Mouse (Mus musculus): ENCODE data around the gene Sar1a. TPM values are rescaled to one million over a fixed set of nuclear protein-coding genes. Genes with fewer than 3 reads are reported as not detected.

Sar1a gene
- 200 and 207 TPM in 2 replicates for polyA plus RNA-seq (2015; fragmentation: Nextera tagmentation; extraction: Ambion mirVana)

DNA sequence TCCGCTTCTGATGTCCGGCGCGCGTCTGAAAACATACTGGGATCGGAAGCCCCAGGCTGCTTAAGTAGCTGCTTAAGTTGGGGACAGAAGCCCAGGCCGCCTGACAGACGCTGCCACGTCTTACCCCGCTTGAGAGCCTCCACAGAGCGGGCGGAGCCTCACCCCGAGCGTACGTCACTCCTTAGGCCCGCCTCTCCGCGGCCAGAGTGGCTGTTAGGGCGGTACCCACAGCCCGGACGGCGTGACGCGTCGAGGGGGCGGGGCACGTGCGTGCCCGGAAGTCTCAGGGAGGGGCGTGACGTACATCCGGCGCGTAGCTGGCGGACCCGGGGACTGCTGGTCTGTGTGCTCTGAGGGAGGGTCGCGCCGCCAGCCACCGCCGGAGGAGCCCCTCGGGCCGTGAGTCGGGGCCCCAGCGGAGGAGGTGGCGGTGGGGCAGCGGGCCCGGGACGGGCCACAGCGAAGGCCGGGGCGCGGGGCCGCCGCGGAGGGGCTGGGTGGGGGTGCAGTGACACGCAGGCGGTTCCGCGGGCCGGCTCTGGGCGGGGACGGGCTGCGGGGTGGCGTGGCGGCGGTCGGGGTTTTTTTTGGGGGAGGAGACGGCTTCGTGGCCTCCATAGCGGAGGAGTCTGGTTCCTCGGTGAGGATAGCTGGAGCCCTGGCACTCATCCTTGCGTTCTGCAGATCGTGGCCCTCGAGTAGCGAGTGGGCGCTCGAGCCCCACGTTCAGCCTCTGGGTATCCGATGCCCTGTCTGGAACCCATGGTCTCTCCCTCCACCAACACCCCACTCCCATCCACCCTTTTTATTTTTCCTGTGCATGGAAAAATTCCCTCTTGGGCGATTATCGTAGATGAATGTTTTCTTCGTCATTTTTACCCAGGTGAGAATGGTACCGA is at the start of gene Sar1a:
Gene Sar1a, plus strand, starts transcription at position 285 of the 899 bp plus-strand sequence.
- peak; percentile 100 for ATAC-seq
- H3K4me1 ChIP-seq (replicated peaks), result peaks cover 28% of the 10 kb centered on the region
- peak within 1 kb of the TSS; percentile 96 for H3K4me3 ChIP-seq (replicated peaks)
- peak within 1 kb of the TSS; percentile 77 for H3K27ac ChIP-seq
- peak within 1 kb of the TSS; percentile 96 for H3K9ac ChIP-seq (replicated peaks)
- H3K36me3 ChIP-seq, result peaks cover 14% of the 10 kb centered on the region
- H3K9me3 ChIP-seq, result no peaks in the 10 kb centered on the region
- H3K4me2 ChIP-seq (replicated peaks), result peak within 1 kb of the TSS; percentile 96
- under 1% methylated on average over 79 of the region's 84 CpGs for WGBS
- no peaks in the 10 kb centered on the region for H3K27me3 ChIP-seq

- Histone ChIP-seq H3K4me3 (replicated peaks) (no peak overlapping the region), H3K36me3 (no peaks in the 10 kb centered on the region), H3K27me3 (0 out of 2 replicates have a peak, but pooled peaks cover 7% of the 10 kb centered on the region), H3K4me2 (replicated peaks) (no peak overlapping the region), H3K4me1 (replicated peaks) (no peaks in the 10 kb centered on the region), H3K9ac (replicated peaks) (no peak overlapping the region), H3K27ac (no peak overlapping the region), H3K9me3 (no peaks in the 10 kb centered on the region)
- no peak for ATAC-seq
- WGBS, result 85% methylated on average over 10 of the region's 10 CpGs
These were observed 47.7 kb upstream of the Sar1a start for GRCm38 (mm10) chr10:61632445-61632844.

DNA sequence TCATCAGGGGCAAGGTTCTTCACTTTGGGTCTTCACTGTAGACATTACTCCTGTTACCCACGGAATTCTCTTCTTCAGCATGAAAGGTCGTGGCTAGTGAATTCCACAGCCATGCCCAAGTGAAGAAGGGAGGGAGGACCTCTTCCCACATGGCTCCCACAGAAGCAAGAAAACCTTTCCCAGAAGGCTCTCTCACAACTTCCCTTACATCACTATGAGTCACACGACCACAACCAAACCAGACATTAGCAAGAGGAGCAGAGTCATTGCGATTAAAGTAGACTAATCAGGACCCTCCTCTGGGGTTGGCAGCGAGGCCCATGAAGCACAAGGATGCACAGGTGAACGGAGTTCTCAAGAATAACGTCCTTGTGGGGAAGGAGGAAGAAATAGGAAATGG is 43.0 kb upstream of the Sar1a start:
- no peak overlapping the region for H3K27ac ChIP-seq
- ATAC-seq, result no peak
- no peaks in the 10 kb centered on the region for H3K9me3 ChIP-seq
- H3K4me1 ChIP-seq (replicated peaks), result no peaks in the 10 kb centered on the region
- no peak overlapping the region for H3K4me3 ChIP-seq (replicated peaks)
- H3K36me3 ChIP-seq, result no peaks in the 10 kb centered on the region
- H3K4me2 ChIP-seq (replicated peaks), result no peak overlapping the region
- H3K27me3 ChIP-seq, result no peaks in the 10 kb centered on the region
- no peak overlapping the region for H3K9ac ChIP-seq (replicated peaks)
- 81% methylated on average over 7 of the region's 7 CpGs for WGBS

- no peaks in the 10 kb centered on the region for H3K36me3 ChIP-seq
- no peak overlapping the region for H3K9ac ChIP-seq (replicated peaks)
- H3K27me3 ChIP-seq, result no peaks in the 10 kb centered on the region; the same call in 1 of the 2 replicates
- 76% methylated on average over 4 of the region's 4 CpGs for WGBS
- ATAC-seq, result no peak
- no peak overlapping the region for H3K4me2 ChIP-seq (replicated peaks)
- H3K4me3 ChIP-seq (replicated peaks), result no peak overlapping the region
- H3K4me1 ChIP-seq (replicated peaks), result no peaks in the 10 kb centered on the region
- no peaks in the 10 kb centered on the region for H3K9me3 ChIP-seq
- no peak overlapping the region for H3K27ac ChIP-seq
These were observed 39.7 kb upstream of the Sar1a start for GRCm38 (mm10) chr10:61640363-61640762.

DNA sequence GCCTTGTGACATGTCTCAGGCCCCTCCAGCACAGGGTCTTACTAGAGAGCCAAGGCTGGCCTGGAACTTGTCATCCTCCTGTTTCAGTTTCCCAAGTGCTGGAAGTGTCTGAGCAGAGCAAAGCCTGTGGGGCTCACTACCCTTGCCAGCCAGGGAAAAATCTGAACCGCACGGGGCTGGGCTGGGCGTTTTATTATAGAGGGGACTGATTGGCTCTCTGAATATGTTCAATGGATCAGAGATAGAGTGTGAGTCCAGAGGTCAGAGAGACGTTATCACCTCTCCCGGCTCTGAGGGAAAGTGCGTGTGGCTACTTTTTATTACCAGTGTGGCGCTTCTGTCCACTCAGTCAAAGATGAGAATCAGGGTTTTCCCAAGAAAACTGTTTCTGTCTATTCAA is 33.5 kb upstream of the Sar1a start:
- no peak overlapping the region for H3K4me2 ChIP-seq (replicated peaks)
- H3K27ac ChIP-seq, result no peak overlapping the region
- no peak for ATAC-seq
- H3K4me3 ChIP-seq (replicated peaks), result no peak overlapping the region
- peaks cover 5% of the 10 kb centered on the region; the same call in 1 of the 2 replicates for H3K36me3 ChIP-seq
- no peaks in the 10 kb centered on the region for H3K9me3 ChIP-seq
- 75% methylated on average over 7 of the region's 7 CpGs for WGBS
- no peaks in the 10 kb centered on the region; the same call in 1 of the 2 replicates for H3K27me3 ChIP-seq
- no peak overlapping the region for H3K9ac ChIP-seq (replicated peaks)
- peaks cover 20% of the 10 kb centered on the region for H3K4me1 ChIP-seq (replicated peaks)

DNA sequence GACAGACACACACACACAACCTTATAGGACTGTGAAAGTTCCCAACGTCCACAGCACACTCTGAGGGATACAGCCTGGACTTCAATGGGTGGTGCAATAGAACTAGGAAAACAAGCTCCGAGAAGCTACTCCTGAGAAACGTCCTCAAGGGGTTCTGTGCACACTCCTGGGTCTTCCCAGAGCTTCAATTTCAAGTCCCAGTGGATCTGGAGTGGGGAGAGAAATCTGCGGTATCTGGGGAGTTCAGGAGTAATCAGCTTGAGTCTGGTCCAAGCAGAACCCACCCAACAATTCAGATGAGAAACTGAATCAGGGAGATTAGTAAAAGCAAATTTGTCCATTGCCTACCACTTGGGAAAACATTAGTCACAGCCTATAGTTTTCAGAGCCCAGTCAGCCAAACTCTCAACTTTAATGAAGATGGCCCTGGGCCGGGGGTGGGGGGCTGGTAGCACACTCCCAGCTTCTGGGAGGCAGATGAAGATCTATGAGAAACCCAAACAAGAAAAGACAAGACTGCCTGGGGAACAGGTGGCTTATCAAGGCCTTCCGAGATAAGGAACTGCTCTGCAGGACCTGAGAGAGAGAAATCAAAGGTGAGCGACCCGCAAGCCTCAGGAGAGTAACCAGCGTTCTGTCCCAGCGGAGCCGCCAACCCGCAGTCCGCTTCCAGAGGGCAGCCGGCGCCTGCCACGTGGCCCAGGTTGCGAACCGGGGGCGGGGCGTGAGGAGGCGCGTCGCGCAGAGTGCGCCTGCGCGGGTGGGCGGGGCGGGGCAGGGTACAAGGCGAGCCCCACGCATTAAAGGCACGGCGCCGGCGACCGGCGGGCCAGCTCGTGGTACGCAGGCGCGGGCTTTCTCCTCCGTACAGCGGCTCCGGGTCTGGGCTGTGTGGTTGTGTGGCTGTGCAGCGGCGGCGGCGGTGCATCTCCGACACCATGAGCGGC is 32.0 kb upstream of the Sar1a start, which contains the start of gene Ppa1:
Gene Ppa1, plus strand, starts transcription at position 763 of the 947 bp plus-strand sequence.
- H3K36me3 ChIP-seq, result peaks cover 16% of the 10 kb centered on the region
- peak within 1 kb of the TSS; percentile 82 for H3K4me3 ChIP-seq (replicated peaks)
- ATAC-seq, result peak; percentile 99
- peak within 1 kb of the TSS; percentile 88 for H3K4me2 ChIP-seq (replicated peaks)
- no peaks in the 10 kb centered on the region for H3K9me3 ChIP-seq
- 4% methylated on average over 50 of the region's 50 CpGs for WGBS
- no peaks in the 10 kb centered on the region; the same call in 1 of the 2 replicates for H3K27me3 ChIP-seq
- peak within 1 kb of the TSS; percentile 87 for H3K9ac ChIP-seq (replicated peaks)
- H3K4me1 ChIP-seq (replicated peaks), result peaks cover 20% of the 10 kb centered on the region
- H3K27ac ChIP-seq, result peak within 1 kb of the TSS; percentile 86

GRCm38 (mm10) chr10:61648737-61649645 is 31.1 kb upstream of the Sar1a start:
- H3K27me3 ChIP-seq, result no peaks in the 10 kb centered on the region
- peak overlapping the region; percentile 82 for H3K4me3 ChIP-seq (replicated peaks)
- H3K4me1 ChIP-seq (replicated peaks), result peaks cover 20% of the 10 kb centered on the region
- no peaks in the 10 kb centered on the region for H3K9me3 ChIP-seq
- peak overlapping the region; percentile 88 for H3K4me2 ChIP-seq (replicated peaks)
- H3K36me3 ChIP-seq, result peaks cover 25% of the 10 kb centered on the region
- H3K9ac ChIP-seq (replicated peaks), result peak overlapping the region; percentile 87
- peak overlapping the region; percentile 86 for H3K27ac ChIP-seq
- under 1% methylated on average over 48 of the region's 49 CpGs for WGBS
- ATAC-seq, result peak; percentile 85

- WGBS, result 93% methylated on average over 4 of the region's 4 CpGs
- Histone ChIP-seq H3K4me2 (replicated peaks) (no peak overlapping the region), H3K36me3 (peaks cover 50% of the 10 kb centered on the region)
These were observed 26.0 kb upstream of the Sar1a start for GRCm38 (mm10) chr10:61654105-61654504.

GRCm38 (mm10) chr10:61654691-61655090 is 25.4 kb upstream of the Sar1a start:
- no peak for ATAC-seq
- no peaks in the 10 kb centered on the region for H3K27me3 ChIP-seq
- H3K4me2 ChIP-seq (replicated peaks), result no peak overlapping the region
- H3K4me1 ChIP-seq (replicated peaks), result peaks cover 5% of the 10 kb centered on the region
- H3K9me3 ChIP-seq, result no peaks in the 10 kb centered on the region
- H3K27ac ChIP-seq, result no peak overlapping the region
- H3K36me3 ChIP-seq, result peaks cover 56% of the 10 kb centered on the region
- no peak overlapping the region for H3K9ac ChIP-seq (replicated peaks)
- H3K4me3 ChIP-seq (replicated peaks), result no peak overlapping the region
- 96% methylated on average over 7 of the region's 7 CpGs for WGBS

More at GRCm38 (mm10) chr10:61654105-61654504, 26.0 kb upstream of the Sar1a start:
- Histone ChIP-seq H3K27ac (no peak overlapping the region), H3K9ac (replicated peaks) (no peak overlapping the region), H3K4me3 (replicated peaks) (no peak overlapping the region), H3K27me3 (no peaks in the 10 kb centered on the region), H3K9me3 (no peaks in the 10 kb centered on the region), H3K4me1 (replicated peaks) (peaks cover 11% of the 10 kb centered on the region)
- ATAC-seq, result no peak

DNA sequence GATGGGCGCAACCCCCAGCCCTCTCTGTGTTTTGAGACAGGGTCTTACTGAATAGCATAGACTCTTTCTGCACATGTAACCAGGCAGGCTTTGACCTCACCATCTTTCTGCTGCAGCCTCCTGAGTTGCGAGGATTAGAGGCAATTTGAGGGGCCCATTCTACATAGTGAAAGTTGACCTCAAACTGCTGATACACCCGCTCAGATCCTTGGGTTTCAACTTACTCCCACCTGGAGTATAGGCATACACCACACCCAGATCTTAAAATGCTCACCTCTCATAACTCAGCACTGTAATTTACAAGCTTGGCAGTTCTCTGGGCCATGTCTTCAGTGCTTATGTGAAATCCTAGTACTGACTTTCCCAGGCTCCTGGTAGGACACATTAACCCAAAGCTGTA is 24.9 kb upstream of the Sar1a start:
- WGBS, result 98% methylated on average over 3 of the region's 3 CpGs
- no peaks in the 10 kb centered on the region for H3K27me3 ChIP-seq
- H3K4me3 ChIP-seq (replicated peaks), result no peak overlapping the region
- H3K27ac ChIP-seq, result no peak overlapping the region
- H3K9ac ChIP-seq (replicated peaks), result no peak overlapping the region
- H3K36me3 ChIP-seq, result peaks cover 61% of the 10 kb centered on the region
- no peak for ATAC-seq
- H3K4me2 ChIP-seq (replicated peaks), result no peak overlapping the region
- H3K9me3 ChIP-seq, result no peaks in the 10 kb centered on the region
- H3K4me1 ChIP-seq (replicated peaks), result 0 out of 2 replicates have a peak, but pooled peaks cover 2% of the 10 kb centered on the region

Data from midbrain, embryonic 13.5 days (tissue).